Mouse (Mus musculus): Measurements from ENCODE around the gene AU022252. TPM values are rescaled to one million over a fixed set of nuclear protein-coding genes. Genes with fewer than 3 reads are reported as not detected.

Gene AU022252
- polyA plus RNA-seq, 1 experiment from 2014 or later: 15.1 TPM

GRCm38 (mm10) chr4:119194909-119195581 is 37.5 kb downstream of the AU022252 start, which contains the start of gene Svbp:
Gene Svbp, plus strand, starts transcription at chr4:119195306.
- peak within 1 kb of the TSS; percentile 88 for H3K4me3 ChIP-seq (ENCODE audit: low read depth, low read length)
- no peak for TF ChIP-seq CTCF (IDR thresholded peaks at IDR 0.05; ENCODE audit: low read depth)
- peak; percentile 95 for ATAC-seq

GRCm38 (mm10) chr4:119192757-119193156 is 39.8 kb downstream of the AU022252 start:
- H3K4me2 ChIP-seq (replicated peaks; ENCODE audit: low read depth): no peak overlapping the region
- no peak overlapping the region for H3K4me3 ChIP-seq (ENCODE audit: low read depth, low read length)
- H3K36me3 ChIP-seq (ENCODE audit: control insufficient read depth, insufficient read depth): no peaks in the 10 kb centered on the region
- no peak for ATAC-seq
- H3K9ac ChIP-seq (ENCODE audit: low read depth, low read length): no peak overlapping the region
- H3K9me3 ChIP-seq (ENCODE audit: control insufficient read depth): no peaks in the 10 kb centered on the region
- TF ChIP-seq CTCF (IDR thresholded peaks at IDR 0.05; ENCODE audit: low read depth): no peak
- no peak overlapping the region for H3K27ac ChIP-seq (ENCODE audit: low read depth, low read length)
- 88% methylated on average over 4 of the region's 4 CpGs for WGBS
- 0 out of 2 replicates have a peak, but pooled peaks cover 3% of the 10 kb centered on the region for H3K4me1 ChIP-seq (replicated peaks; ENCODE audit: control insufficient read depth, insufficient read depth, low read length)
- no peaks in the 10 kb centered on the region for H3K27me3 ChIP-seq (replicated peaks; ENCODE audit: control insufficient read depth, insufficient read depth, low read length)

More at GRCm38 (mm10) chr4:119194909-119195581, 37.5 kb downstream of the AU022252 start, which contains the start of gene Svbp:
- Histone ChIP-seq H3K4me1 (replicated peaks; ENCODE audit: control insufficient read depth, insufficient read depth, low read length) (0 out of 2 replicates have a peak, but pooled peaks cover 3% of the 10 kb centered on the region), H3K9me3 (ENCODE audit: control insufficient read depth) (no peaks in the 10 kb centered on the region), H3K27ac (ENCODE audit: low read depth, low read length) (peak within 1 kb of the TSS; percentile 36; the same call in 1 of the 2 replicates), H3K36me3 (ENCODE audit: control insufficient read depth, insufficient read depth) (no peaks in the 10 kb centered on the region), H3K27me3 (replicated peaks; ENCODE audit: control insufficient read depth, insufficient read depth, low read length) (no peaks in the 10 kb centered on the region), H3K4me2 (replicated peaks; ENCODE audit: low read depth) (peak within 1 kb of the TSS; percentile 72), H3K9ac (ENCODE audit: low read depth, low read length) (peak within 1 kb of the TSS; percentile 61)
- under 1% methylated on average over 43 of the region's 47 CpGs for WGBS

- 53% methylated on average over 3 of the region's 3 CpGs for WGBS
- TF ChIP-seq CTCF (IDR thresholded peaks at IDR 0.05; ENCODE audit: low read depth): no peak
These were observed 41.2 kb downstream of the AU022252 start for GRCm38 (mm10) chr4:119191273-119191672.

GRCm38 (mm10) chr4:119190618-119191017 is 41.9 kb downstream of the AU022252 start:
- 73% methylated on average over 8 of the region's 8 CpGs for WGBS
- no peak for ATAC-seq
- Histone ChIP-seq H3K4me1 (replicated peaks; ENCODE audit: control insufficient read depth, insufficient read depth, low read length) (no peaks in the 10 kb centered on the region), H3K4me2 (replicated peaks; ENCODE audit: low read depth) (no peak overlapping the region), H3K27ac (ENCODE audit: low read depth, low read length) (no peak overlapping the region), H3K4me3 (ENCODE audit: low read depth, low read length) (no peak overlapping the region), H3K9me3 (ENCODE audit: control insufficient read depth) (no peaks in the 10 kb centered on the region), H3K36me3 (ENCODE audit: control insufficient read depth, insufficient read depth) (no peaks in the 10 kb centered on the region), H3K27me3 (replicated peaks; ENCODE audit: control insufficient read depth, insufficient read depth, low read length) (no peaks in the 10 kb centered on the region), H3K9ac (ENCODE audit: low read depth, low read length) (no peak overlapping the region)
- no peak for TF ChIP-seq CTCF (IDR thresholded peaks at IDR 0.05; ENCODE audit: low read depth)

More at GRCm38 (mm10) chr4:119191273-119191672, 41.2 kb downstream of the AU022252 start:
- H3K9ac ChIP-seq (ENCODE audit: low read depth, low read length): no peak overlapping the region
- no peak overlapping the region for H3K4me2 ChIP-seq (replicated peaks; ENCODE audit: low read depth)
- H3K27ac ChIP-seq (ENCODE audit: low read depth, low read length): no peak overlapping the region
- no peak for ATAC-seq
- no peaks in the 10 kb centered on the region for H3K36me3 ChIP-seq (ENCODE audit: control insufficient read depth, insufficient read depth)
- H3K4me1 ChIP-seq (replicated peaks; ENCODE audit: control insufficient read depth, insufficient read depth, low read length): 0 out of 2 replicates have a peak, but pooled peaks cover 3% of the 10 kb centered on the region
- no peaks in the 10 kb centered on the region for H3K27me3 ChIP-seq (replicated peaks; ENCODE audit: control insufficient read depth, insufficient read depth, low read length)
- H3K4me3 ChIP-seq (ENCODE audit: low read depth, low read length): no peak overlapping the region
- H3K9me3 ChIP-seq (ENCODE audit: control insufficient read depth): no peaks in the 10 kb centered on the region

GRCm38 (mm10) chr4:119189864-119190263 is 42.6 kb downstream of the AU022252 start, which contains the start of gene Ermap:
Gene Ermap, minus strand, starts transcription at chr4:119190011.
- Histone ChIP-seq H3K4me1 (replicated peaks; ENCODE audit: control insufficient read depth, insufficient read depth, low read length) (no peaks in the 10 kb centered on the region), H3K36me3 (ENCODE audit: control insufficient read depth, insufficient read depth) (no peaks in the 10 kb centered on the region), H3K27ac (ENCODE audit: low read depth, low read length) (no peak within 1 kb of the TSS), H3K9me3 (ENCODE audit: control insufficient read depth) (no peaks in the 10 kb centered on the region), H3K9ac (ENCODE audit: low read depth, low read length) (no peak within 1 kb of the TSS), H3K4me3 (ENCODE audit: low read depth, low read length) (no peak within 1 kb of the TSS), H3K4me2 (replicated peaks; ENCODE audit: low read depth) (no peak within 1 kb of the TSS), H3K27me3 (replicated peaks; ENCODE audit: control insufficient read depth, insufficient read depth, low read length) (no peaks in the 10 kb centered on the region)
- no peak for TF ChIP-seq CTCF (IDR thresholded peaks at IDR 0.05; ENCODE audit: low read depth)
- WGBS: 60% methylated on average over 6 of the region's 6 CpGs
- ATAC-seq: no peak

- H3K9me3 ChIP-seq (ENCODE audit: control insufficient read depth): no peaks in the 10 kb centered on the region
- H3K27ac ChIP-seq (ENCODE audit: low read depth, low read length): no peak overlapping the region
- H3K4me2 ChIP-seq (replicated peaks; ENCODE audit: low read depth): no peak overlapping the region
- 82% methylated on average over 6 of the region's 6 CpGs for WGBS
- ATAC-seq: no peak
- H3K9ac ChIP-seq (ENCODE audit: low read depth, low read length): no peak overlapping the region
- no peaks in the 10 kb centered on the region for H3K36me3 ChIP-seq (ENCODE audit: control insufficient read depth, insufficient read depth)
- no peaks in the 10 kb centered on the region for H3K4me1 ChIP-seq (replicated peaks; ENCODE audit: control insufficient read depth, insufficient read depth, low read length)
- H3K27me3 ChIP-seq (replicated peaks; ENCODE audit: control insufficient read depth, insufficient read depth, low read length): no peaks in the 10 kb centered on the region
- no peak for TF ChIP-seq CTCF (IDR thresholded peaks at IDR 0.05; ENCODE audit: low read depth)
- H3K4me3 ChIP-seq (ENCODE audit: low read depth, low read length): no peak overlapping the region
These were observed 43.1 kb downstream of the AU022252 start for GRCm38 (mm10) chr4:119189392-119189791.

Data from intestine, postnatal 0 days (tissue).